Comparison of ENCODE assay signal across 8 mouse cellular contexts in genomic region chr8:8658426-8659224, GRCm38 (mm10). TPM values are rescaled to one million over a fixed set of nuclear protein-coding genes. Genes with fewer than 3 reads are reported as not detected.
A peak's percentile ranks its signal among the peaks of the same experiment; 100 is the strongest.
DNase-seq lines count a peak whose midpoint lies in the region; ATAC-seq and TF ChIP-seq lines count a peak whose summit lies in the region.

No protein-coding gene starts in this region.

- peak overlapping the region; percentile 89 for H3K9ac ChIP-seq in hindbrain, embryonic 15.5 days

- peaks cover 45% of the 10 kb centered on the region for H3K4me1 ChIP-seq in hindbrain, embryonic 15.5 days (replicated peaks)

- peak overlapping the region; percentile 89 for H3K27ac ChIP-seq in gastrocnemius, adult 2 months
- peak overlapping the region; percentile 91 for H3K27ac ChIP-seq in hindbrain, embryonic 15.5 days (replicated peaks)
- H3K27ac ChIP-seq in left cerebral cortex, adult 2 months = peak overlapping the region; percentile 93

- DNase-seq in ZHBTc4 (ENCODE audit: low read depth, low spot score) = peak; percentile 77
- peak; percentile 76 to 88 for DNase-seq in cerebellum, postnatal 4 days (ENCODE audit: low spot score in 2 of 2)
- peak; percentile 89 for DNase-seq in gastrocnemius, adult 2 months
- DNase-seq in left cerebral cortex, adult 2 months (ENCODE audit: extremely low spot score in 1 of 2, low spot score in 2 of 2) = peak; percentile 81 to 88
- DNase-seq in lung, postnatal 4 days = peak; percentile 89 to 91
- DNase-seq in right cerebral cortex, adult 2 months (ENCODE audit: low spot score in 2 of 2) = peak; percentile 85 to 88
- peak; percentile 74 to 88 for DNase-seq in urinary bladder, postnatal 36 days (ENCODE audit: low spot score in 2 of 2)

- peak overlapping the region; percentile 93 for H3K4me2 ChIP-seq in hindbrain, embryonic 15.5 days

- 1% methylated on average over 19 of the region's 19 CpGs for WGBS in hindbrain, embryonic 15.5 days

- no peaks in the 10 kb centered on the region for H3K9me3 ChIP-seq in hindbrain, embryonic 15.5 days

- H3K4me3 ChIP-seq in gastrocnemius, adult 2 months = peak overlapping the region; percentile 82
- H3K4me3 ChIP-seq in hindbrain, embryonic 15.5 days = peak overlapping the region; percentile 87
- H3K4me3 ChIP-seq in left cerebral cortex, adult 2 months = peak overlapping the region; percentile 95

- intact Hi-C loops in gastrocnemius, adult 2 months (cut with DNase I) = no loop called here
- intact Hi-C loops in left cerebral cortex, adult 2 months (cut with DNase I) = loop anchor here (2.0 to 10.0 kb wide), 4 partner anchors 426 to 1641 kb away; no protein-coding TSS in a partner anchor

- ATAC-seq in hindbrain, embryonic 15.5 days (ENCODE audit: low FRiP score, low read depth) = peak; percentile 40; the same call in 1 of the 2 replicates

- no peaks in the 10 kb centered on the region for H3K36me3 ChIP-seq in hindbrain, embryonic 15.5 days

- peak; percentile 75 for TF ChIP-seq CTCF in gastrocnemius, adult 2 months (IDR thresholded peaks at IDR 0.05)
- TF ChIP-seq CTCF in left cerebral cortex, adult 2 months (IDR thresholded peaks at IDR 0.05) = peak; percentile 66

- no peaks in the 10 kb centered on the region for H3K27me3 ChIP-seq in hindbrain, embryonic 15.5 days

RNA-seq across cellular contexts. Expression of gene Efnb2, which starts 2.4 kb away (rescaled TPM):
- total RNA-seq in gastrocnemius, adult 2 months (2021) = 1 to 10 TPM; 5.7 to 6.6 TPM
- polyA plus RNA-seq in hindbrain, embryonic 15.5 days (2015; fragmentation: Nextera tagmentation; extraction: Ambion mirVana) = 17.8 and 21.5 TPM in 2 replicates
- total RNA-seq in left cerebral cortex, adult 2 months (2021) = 10 to 100 TPM; 61.3 to 62.8 TPM

RNA-seq across cellular contexts. Expression of gene Arglu1, which starts 31.7 kb away (rescaled TPM):
- total RNA-seq in gastrocnemius, adult 2 months (2021) = 10 to 100 TPM; 36.4 to 41.4 TPM
- 149 and 154 TPM in 2 replicates for polyA plus RNA-seq in hindbrain, embryonic 15.5 days (2015; fragmentation: Nextera tagmentation; extraction: Ambion mirVana)
- 100 to 1,000 TPM; 102 to 109 TPM for total RNA-seq in left cerebral cortex, adult 2 months (2021)

Comparison
In these comparisons a context has a peak if more than half of its experiments do, and no peak if none do; other contexts are left out.
1. Peak in every context shown above with its lines: DNase-seq, ATAC-seq, H3K4me3 ChIP-seq and H3K27ac ChIP-seq.
2. RNA of gene Efnb2, which starts 2.4 kb away (total RNA-seq): 61.3 to 62.8 TPM in left cerebral cortex, adult 2 months; 5.7 to 6.6 TPM in gastrocnemius, adult 2 months; every median in the first group is over 4 times any median in the second.